Mouse (Mus musculus) myocyte (in vitro differentiated cells): ENCODE results near the gene Pla2g4a.

Source experiments
- E2F4 ChIP-seq: IDR thresholded peaks from one replicate; pipeline ENCODE4 v1.6.1; 2011; ENCODE audit warnings: mild to moderate bottlenecking, control low read depth, moderate library complexity; ENCODE audit not compliant: insufficient read depth
- POLR2A ChIP-seq: IDR thresholded peaks from one replicate; pipeline ENCODE4 v1.6.1; 2011; ENCODE audit warnings: low read depth, mild to moderate bottlenecking, control low read depth, moderate library complexity; ENCODE audit not compliant: insufficient read length

DNA sequence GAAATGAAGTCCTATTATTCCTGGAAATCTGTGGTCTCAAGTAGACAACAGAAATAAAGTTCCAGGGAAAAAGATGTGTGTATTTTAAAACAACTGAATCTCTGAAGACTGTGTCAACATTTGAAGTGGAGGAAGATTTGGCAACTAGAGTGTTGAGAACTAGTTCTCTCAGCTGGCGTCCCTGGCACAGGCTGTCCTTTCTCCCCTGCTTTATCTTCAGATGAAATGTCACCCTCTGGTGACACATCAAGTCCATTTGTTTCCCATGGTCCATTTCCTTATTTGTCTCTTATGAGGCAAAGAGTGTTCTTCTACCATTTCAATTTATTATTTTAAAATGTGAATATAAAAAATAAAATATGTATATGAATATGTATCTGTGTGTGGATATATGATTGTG lies 89.5 kb downstream of the Pla2g4a start:
- TF ChIP-seq E2F4 (no peak), POLR2A (no peak)
